Mouse (Mus musculus): ENCODE measurements around the gene Dapk2. TPM values are rescaled to one million over a fixed set of nuclear protein-coding genes. Genes with fewer than 3 reads are reported as not detected.

Dapk2 gene
- 1 to 10 TPM in 1 of 2 experiments, under 1 TPM in 1; 0.61 to 1.4 TPM for total RNA-seq (2021)

DNA sequence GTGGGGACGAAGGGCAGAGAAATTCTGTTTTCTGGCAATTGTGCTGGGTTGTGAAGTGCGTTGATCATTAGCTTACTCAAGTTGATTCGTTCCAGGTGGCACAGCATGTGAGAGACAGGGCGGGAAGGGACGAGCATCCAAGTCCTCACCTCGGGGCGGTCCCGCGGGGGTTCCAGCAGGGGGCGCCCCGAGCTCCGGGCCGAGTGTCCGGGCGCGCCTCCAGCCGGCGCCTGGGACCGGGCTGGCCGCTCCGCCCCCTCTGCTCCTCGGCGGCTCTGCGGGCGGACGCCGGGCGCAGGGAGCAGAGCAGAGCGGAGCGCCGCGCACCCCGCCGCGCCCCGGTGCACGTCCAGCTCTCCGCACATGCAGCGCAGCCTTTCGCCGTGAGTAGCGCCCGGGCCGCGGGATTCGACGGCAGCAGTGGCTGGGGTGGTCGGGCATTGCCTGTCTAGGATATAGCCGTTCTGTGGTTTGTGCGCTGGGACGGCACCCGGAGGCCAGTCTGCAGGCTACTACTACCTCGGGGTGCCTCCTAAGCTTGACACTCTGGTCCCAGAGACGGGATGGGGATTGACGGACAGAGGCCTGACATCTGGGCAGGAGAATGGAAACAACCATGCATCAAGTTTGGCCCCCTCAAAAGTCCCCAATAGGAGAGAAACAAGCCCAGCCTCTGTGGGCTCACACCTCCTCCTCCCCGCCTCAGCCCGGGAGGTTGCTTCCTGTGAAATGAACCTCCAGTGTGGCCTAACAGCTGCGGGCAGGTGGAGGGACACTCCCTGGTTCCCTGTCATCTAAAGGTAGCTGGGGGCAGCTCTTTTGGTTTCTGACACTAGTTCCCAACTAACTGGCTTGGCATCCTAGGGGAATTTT lies at the start of gene Dapk2:
Dapk2 (plus strand) TSS at position 266 of the 873 bp plus-strand sequence.
- DNase-seq (ENCODE audit: extremely low spot score in 1 of 2, low spot score in 1 of 2): peak; percentile 42 to 70

DNA sequence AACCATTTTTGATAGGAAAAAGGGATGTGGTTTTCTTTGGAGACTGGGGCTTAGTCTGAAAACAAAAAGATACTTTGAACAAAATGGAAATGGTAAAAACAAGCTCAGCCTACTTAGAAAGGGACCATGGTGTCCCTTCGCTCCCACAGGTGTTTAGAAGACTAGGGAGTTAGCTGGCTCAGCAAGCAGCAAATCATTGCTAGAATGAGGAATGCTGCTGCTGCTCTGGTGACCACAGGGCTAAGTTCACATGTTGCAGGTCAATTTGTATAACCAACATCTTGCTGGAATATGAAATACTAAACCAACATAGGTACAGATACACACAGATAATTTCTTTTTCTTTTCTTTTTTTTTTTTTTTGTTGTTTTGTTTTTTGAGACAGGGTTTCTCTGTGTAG lies 48.4 kb upstream of the Dapk2 start:
- DNase-seq (ENCODE audit: extremely low spot score in 1 of 2, low spot score in 1 of 2): no peak

DNA sequence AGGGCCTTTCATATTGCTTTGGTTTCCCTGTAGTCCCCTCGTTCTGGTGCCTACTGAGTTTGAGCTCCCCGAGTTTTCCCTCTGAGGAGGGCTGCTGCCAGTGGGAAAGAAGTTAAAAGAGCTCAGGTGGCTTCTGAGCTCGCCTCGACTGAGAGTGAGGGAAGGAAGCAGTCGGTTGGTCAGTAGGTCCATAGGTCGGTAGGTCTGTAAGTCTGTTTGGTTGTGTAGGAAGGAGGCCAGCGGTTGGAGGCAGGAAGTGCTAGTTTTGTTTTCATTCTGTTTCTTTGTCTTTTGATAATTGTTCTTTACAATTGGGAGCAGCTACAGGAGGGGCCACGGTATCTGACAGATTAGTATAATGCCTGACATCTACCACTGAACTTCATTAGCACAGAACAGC lies 47.9 kb upstream of the Dapk2 start:
- DNase-seq (ENCODE audit: extremely low spot score in 1 of 2, low spot score in 1 of 2): no peak

GRCm38 (mm10) chr9:66110611-66111379 lies 47.2 kb upstream of the Dapk2 start:
- no peak for DNase-seq (ENCODE audit: extremely low spot score in 1 of 2, low spot score in 1 of 2)

GRCm38 (mm10) chr9:66114341-66114740 lies 43.7 kb upstream of the Dapk2 start:
- DNase-seq (ENCODE audit: extremely low spot score in 1 of 2, low spot score in 1 of 2): no peak

DNA sequence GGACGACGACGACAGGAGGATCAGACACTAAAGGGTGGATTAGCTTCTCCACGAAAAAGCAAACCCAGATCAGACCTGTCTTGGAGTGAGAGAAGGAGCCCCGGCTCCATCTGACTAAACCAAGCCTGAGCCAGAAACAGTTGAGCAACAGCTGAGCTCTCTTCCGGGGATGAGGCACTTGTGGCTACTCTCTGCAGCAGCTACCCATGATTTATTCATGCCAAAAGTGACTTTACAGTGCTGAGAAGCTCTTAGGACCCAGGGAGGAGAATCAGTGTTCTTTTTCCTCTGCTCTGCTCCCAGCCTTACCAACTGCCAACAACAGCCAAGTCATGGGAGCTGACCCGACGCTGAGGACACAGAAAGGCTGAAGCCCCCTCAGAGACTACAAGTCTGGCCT lies 41.1 kb upstream of the Dapk2 start:
- DNase-seq (ENCODE audit: extremely low spot score in 1 of 2, low spot score in 1 of 2): no peak

DNA sequence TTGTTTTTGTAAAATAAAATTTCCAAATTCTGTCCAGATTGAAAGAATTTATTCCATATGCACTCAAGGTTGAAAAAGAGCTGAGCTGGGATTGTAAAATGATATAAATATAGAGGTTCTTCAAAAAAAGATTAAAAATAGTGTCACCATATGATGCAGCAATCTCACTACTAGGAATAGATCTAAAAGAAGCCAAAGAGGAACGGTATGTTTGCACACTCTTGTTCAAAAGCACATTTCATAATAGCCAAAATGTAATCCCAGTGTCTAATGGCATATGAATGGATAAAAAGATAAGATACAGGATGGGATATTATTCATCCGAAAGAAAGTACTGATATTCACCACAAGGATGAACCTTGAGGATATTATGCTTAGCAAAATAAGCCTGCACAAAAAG lies 38.5 kb upstream of the Dapk2 start:
- DNase-seq (ENCODE audit: extremely low spot score in 1 of 2, low spot score in 1 of 2): no peak

DNA sequence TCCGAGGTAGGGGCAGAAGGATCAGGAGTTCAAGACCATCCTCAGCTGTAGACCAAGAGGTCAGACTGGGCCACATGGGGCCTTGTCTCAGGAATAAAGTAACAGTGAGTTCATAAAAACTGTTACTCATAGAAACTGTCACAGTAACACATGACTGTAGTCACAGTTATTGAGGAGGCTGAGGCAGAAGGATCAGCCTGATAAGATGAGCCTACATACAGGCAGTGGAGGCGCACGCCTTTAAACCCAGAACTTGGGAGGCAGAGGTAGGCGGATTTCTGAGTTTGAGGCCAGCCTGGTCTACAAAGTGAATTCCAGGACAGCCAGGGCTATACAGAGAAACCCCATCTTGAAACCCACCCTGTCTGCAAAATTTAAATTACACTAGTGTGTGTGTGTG lies 37.9 kb upstream of the Dapk2 start:
- no peak for DNase-seq (ENCODE audit: extremely low spot score in 1 of 2, low spot score in 1 of 2)

- no peak for DNase-seq (ENCODE audit: extremely low spot score in 1 of 2, low spot score in 1 of 2)
Measured at GRCm38 (mm10) chr9:66120945-66121344, 37.1 kb upstream of the Dapk2 start.

- no peak for DNase-seq (ENCODE audit: extremely low spot score in 1 of 2, low spot score in 1 of 2)
Measured at GRCm38 (mm10) chr9:66121421-66121820, 36.6 kb upstream of the Dapk2 start.

DNA sequence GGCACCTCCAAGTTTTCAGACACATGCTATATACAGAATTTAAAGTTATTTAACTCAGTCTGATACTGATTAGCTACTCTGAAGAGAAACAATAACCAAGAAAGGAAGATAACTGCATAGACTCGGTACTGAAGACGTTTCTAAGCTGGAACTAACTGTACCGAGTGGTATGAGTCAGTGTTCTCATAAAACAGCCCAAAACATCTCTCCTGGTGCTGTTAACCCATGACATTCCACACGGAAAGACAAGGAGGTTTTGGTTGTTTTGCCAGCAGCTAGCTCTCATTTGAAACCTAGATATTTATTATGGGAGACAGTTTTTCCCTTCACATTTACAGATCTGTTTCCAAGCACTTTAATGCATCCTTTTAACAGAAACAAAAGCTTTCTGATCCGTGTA lies 34.4 kb upstream of the Dapk2 start:
- no peak for DNase-seq (ENCODE audit: extremely low spot score in 1 of 2, low spot score in 1 of 2)

DNA sequence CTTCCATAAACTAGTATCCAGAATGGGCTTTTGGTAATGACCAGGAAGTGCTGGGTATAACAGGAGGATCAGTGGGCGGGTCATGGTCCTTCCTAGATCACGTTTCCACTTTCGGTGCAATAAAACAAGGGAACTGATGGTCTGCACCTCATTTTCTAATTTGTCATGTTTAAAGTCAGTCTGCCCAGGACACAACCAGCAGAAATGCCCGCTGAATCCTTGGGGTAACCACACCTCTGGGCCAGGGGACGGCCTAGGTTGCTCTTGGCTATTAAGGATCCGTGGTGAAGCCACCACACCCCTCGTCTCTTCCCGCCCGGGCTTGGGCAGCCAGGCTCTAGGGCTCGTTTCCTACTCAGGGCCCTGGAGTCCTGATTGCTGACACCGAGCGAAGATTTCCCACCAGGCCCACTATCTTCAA lies 33.9 kb upstream of the Dapk2 start:
- DNase-seq (ENCODE audit: extremely low spot score in 1 of 2, low spot score in 1 of 2): peak in 1 of 2 experiments; percentile 21

DNA sequence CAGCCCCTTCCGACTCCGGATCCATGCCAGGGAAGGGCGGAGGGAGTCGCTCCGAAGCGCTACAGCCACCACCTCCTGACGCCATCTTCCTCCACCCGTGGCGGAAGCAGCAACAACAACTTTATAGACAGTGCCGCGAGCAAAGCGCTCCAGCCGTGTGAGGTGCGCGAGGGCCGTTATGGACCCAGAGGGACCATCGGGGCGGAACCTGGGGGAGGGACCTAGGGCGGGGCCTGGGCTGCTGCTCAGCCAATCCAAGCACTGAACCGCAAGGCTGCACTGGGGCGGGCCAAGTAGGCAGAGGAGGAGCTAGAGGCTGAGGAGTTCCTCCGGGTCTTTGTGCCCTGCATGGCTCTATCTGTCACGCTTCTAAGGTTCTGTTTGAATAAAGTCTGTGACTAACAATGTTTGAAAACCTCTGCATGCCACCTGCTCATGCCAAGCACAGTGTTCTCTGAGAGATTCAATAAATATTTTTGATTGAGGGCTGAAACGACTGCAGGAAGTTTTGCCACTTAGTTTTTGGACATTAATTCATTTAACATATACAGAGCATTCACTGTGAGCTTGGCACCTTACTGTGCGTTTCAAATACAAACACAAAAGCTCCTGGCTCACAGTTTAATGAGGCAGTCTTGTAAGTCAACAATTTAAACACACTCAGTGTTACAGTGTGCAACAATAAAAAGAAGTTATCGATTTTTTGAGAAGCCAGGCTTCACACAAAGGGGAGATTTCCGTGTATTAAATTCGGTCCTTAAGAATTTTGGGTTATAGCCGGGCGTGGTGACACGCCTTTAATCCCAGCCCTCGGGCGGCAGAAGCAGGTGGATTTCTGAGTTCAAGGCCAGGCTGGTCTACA lies 33.1 kb upstream of the Dapk2 start:
- DNase-seq (ENCODE audit: extremely low spot score in 1 of 2, low spot score in 1 of 2): peak; percentile 83

DNA sequence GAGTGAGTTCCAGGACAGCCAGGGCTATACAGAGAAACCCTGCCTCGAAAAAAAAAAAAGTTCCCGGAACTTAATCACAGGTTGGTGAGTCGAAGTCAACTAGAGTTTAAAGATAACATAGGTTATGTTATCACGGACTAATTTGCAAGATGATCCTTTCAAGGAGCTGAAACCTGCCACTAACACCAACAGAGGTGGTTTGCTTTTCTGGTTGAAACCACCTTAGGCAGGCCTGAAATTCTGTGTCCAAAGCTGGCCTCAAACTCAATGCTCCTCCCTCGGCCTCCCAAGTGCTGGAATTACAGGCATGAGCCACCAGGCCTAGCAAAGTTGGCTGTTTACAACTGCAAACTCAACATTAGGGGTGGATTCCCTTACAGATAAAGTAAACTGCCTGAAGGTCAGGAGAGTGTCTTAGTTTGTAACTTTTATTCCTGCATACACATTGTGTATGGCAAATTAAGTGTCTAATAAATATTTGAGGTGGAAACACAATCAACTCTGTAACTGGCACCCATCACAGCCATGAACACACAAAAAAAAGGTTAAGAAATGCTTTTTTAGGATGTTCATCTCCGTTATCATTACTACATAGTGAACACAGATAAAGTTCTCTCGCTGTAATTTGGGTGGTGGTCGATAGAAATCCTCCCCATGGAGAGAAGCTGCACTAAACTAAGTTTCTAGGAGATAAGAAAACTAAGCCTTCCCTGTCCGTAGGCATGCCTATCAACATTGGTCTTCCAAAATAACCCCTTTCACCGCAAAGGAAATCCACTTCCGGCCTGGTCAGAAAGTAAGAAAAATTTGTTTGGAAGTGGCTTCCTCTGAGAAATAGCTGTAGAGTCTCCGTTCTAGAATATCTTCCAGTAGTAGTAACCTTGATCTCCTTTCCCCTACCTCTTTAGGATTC lies 32.2 kb upstream of the Dapk2 start:
- no peak for DNase-seq (ENCODE audit: extremely low spot score in 1 of 2, low spot score in 1 of 2)

DNA sequence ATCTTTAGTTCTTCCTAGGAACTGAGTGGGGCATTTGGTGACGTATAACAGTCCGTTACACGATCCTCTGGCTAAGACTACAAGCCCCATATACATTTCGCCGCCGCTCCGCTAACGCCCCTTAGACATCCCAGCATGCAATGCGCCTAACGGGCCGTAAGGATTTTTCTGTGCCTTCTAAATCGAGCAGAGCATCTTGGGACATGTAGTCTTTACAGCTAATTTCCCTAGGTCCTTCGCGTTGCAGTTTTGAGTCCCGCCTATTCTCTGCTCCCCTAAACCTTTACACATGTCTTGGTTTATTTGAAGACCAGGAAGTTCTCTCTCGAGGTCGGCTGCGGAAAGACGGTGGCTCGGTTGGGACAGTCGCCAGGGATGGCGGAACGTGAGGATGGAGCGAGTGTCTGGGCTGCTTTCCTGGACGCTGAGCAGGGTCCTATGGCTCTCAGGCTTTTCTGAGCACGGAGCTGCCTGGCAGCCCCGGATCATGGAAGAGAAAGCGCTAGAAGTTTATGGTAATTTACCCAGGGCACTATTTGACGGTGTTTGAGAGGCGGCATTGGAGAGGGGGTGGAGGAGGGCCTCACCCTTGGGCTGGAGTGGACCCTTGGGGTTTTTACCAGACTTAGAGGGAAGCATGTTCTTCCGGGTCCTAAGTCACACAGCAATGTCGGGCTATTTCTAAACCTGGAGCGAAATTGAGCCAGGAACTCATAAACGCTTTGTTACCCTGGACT lies 31.4 kb upstream of the Dapk2 start, which contains the start of the genes Snx1 and Ciao2a:
Snx1 (minus strand) TSS at position 132 of the 737 bp plus-strand sequence.
Ciao2a (plus strand) TSS at position 156 of the 737 bp plus-strand sequence.
- DNase-seq (ENCODE audit: extremely low spot score in 1 of 2, low spot score in 1 of 2): peak; percentile 68 to 79

GRCm38 (mm10) chr9:66127193-66127546 lies 30.9 kb upstream of the Dapk2 start:
- no peak for DNase-seq (ENCODE audit: extremely low spot score in 1 of 2, low spot score in 1 of 2)

DNA sequence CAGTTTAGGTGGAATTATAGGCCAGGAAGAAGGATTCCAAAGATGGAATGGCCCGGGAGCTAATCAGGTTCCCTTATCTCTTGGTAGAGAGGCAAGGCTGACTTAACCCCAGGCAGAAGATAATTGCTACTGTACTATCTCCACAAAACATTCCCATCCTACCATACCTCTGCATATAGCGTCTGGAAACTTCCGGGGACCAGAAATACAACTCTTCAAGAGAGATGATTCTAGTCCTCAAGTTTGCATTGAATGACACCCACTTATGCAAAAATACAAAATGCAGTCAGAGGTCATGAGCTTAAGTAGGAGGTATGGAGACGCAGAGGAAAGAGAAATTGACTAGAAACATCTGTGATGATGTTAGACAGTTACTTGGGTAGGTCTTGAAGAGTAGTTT lies 30.1 kb upstream of the Dapk2 start:
- no peak for DNase-seq (ENCODE audit: extremely low spot score in 1 of 2, low spot score in 1 of 2)

GRCm38 (mm10) chr9:66131466-66131865 lies 26.6 kb upstream of the Dapk2 start:
- DNase-seq (ENCODE audit: extremely low spot score in 1 of 2, low spot score in 1 of 2): no peak

DNA sequence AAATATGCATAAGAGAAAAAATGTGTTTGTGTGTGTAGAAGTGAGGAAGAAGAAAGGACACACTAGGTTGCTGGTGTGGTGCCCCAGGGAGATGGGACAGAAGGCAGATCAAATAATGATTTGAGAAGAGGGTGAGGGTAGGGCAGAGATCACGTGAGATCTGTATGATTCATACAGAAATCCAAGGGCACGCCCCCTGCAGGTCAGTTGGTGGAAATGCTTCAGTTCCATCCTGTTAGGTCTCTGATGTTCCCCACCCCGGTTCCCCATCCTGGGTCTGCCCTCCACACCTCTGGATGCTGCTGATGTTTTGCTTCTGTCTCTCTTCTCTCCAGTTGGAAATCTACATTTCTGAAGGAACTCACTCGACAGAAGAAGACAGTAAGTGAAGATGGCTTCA lies 22.1 kb upstream of the Dapk2 start:
- DNase-seq (ENCODE audit: extremely low spot score in 1 of 2, low spot score in 1 of 2): no peak
